Mouse (Mus musculus) ES-Bruce4 (cell line): Measurements from ENCODE around the gene Mdga1. TPM values are rescaled to one million over a fixed set of nuclear protein-coding genes. Genes with fewer than 3 reads are reported as not detected.

Experiments used
- H3K27ac ChIP-seq: 2 replicates; pipeline ENCODE4 v1.5.1; 2012; ENCODE audit warnings: low read length, inconsistent platforms; ENCODE audit not compliant: insufficient read depth
- H3K27me3 ChIP-seq: 2 replicates; pipeline ENCODE4 v1.6.1; 2012; ENCODE audit warnings: mild to moderate bottlenecking, low read length, inconsistent platforms; ENCODE audit not compliant: control insufficient read depth, poor library complexity, insufficient read depth, severe bottlenecking
- H3K36me3 ChIP-seq: 2 replicates; pipeline ENCODE4 v1.6.1; 2012; ENCODE audit warnings: inconsistent platforms, mild to moderate bottlenecking, low read length, moderate library complexity; ENCODE audit not compliant: control insufficient read depth, poor library complexity, insufficient read depth, severe bottlenecking
- H3K4me1 ChIP-seq: one replicate; pipeline ENCODE4 v1.8.1; 2011; ENCODE audit warnings: low read length; ENCODE audit not compliant: control insufficient read depth, insufficient read depth
- H3K4me3 ChIP-seq: 2 replicates; pipeline ENCODE4 v1.5.1; 2011; ENCODE audit warnings: low read depth, mild to moderate bottlenecking, low read length
- H3K9ac ChIP-seq: 2 replicates; pipeline ENCODE4 v1.6.1; 2012; ENCODE audit warnings: low read depth, mild to moderate bottlenecking, inconsistent platforms; ENCODE audit not compliant: poor library complexity, severe bottlenecking
- H3K9me3 ChIP-seq: replicated peaks from 2 replicates; pipeline ENCODE4 v1.6.1; 2012; ENCODE audit warnings: mild to moderate bottlenecking, low read length, inconsistent platforms; ENCODE audit not compliant: control insufficient read depth, poor library complexity, insufficient read depth, severe bottlenecking
- CTCF ChIP-seq: IDR thresholded peaks from one replicate; pipeline ENCODE4 v1.8.1; 2011; ENCODE audit warnings: low read depth, low read length
- EP300 ChIP-seq: IDR thresholded peaks from 2 replicates; pipeline ENCODE4 v1.6.1; 2011; ENCODE audit warnings: low read depth, low read length; ENCODE audit not compliant: insufficient read depth
- POLR2A ChIP-seq: IDR thresholded peaks from one replicate; pipeline ENCODE4 v1.8.1; 2011; ENCODE audit warnings: low read length; ENCODE audit not compliant: insufficient read depth
- polyA plus RNA-seq: library from polyadenylated mRNA; stranded (reverse); fragments of >200 nt; gene quantifications from 2 replicates; pipeline ENCODE4 v1.2.4, GENCODE M21; 2011; ENCODE audit warnings: low read depth; ENCODE audit not compliant: missing spikeins, insufficient read depth, insufficient read length

Mdga1 gene
- polyA plus RNA-seq, 1 experiment, result 2.6 TPM

DNA sequence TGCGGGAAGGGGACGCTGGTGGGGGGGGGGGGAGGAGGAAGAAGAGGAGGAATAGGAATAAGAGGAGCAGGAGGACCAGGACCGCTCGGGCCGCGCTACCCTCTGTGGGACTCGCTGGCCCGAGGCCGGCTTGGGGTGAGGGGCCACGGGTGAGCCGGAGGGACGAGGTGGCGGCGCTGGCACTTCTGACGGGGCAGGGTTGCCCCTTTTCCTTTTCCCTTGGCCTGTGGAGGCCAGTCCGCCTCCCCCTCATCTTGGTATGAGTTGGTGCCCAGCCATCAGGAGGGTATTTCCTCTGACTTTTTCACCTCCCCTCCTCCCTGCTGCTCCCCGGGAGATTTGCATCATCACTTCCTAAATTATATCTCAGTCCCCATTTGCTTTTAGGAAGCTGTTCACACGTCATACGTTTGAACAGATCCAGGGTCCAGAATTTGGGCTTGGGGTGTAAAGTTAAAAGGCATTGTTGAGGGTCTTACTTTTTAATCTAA lies 35.6 kb upstream of the Mdga1 start:
- Histone ChIP-seq H3K36me3 (no peaks in the 10 kb centered on the region), H3K4me3 (peak overlapping the region; percentile 80), H3K4me1 (peaks cover 1% of the 10 kb centered on the region), H3K27me3 (no peaks in the 10 kb centered on the region), H3K27ac (no peak overlapping the region), H3K9me3 (no peaks in the 10 kb centered on the region), H3K9ac (peak overlapping the region; percentile 99)
- no peak for TF ChIP-seq EP300
- TF ChIP-seq CTCF, result no peak
- TF ChIP-seq POLR2A, result no peak

DNA sequence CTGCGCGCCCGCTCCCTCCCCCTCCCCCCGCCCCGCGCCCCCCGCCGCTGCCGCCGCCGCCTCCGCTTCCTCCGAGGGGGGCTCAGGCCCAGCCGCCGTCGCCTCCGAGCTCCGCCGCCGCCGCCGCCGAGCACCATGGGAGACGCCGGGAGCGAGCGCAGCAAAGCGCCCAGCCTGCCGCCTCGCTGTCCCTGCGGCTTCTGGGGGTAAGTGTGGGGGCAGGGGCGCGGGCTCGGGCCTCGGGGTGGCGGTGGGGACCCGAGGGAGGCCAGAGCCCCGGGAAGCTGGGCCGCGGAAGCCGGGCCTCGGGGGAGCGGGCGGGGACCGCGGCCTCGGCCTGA lies 35.2 kb upstream of the Mdga1 start:
- no peaks in the 10 kb centered on the region for H3K36me3 ChIP-seq
- no peaks in the 10 kb centered on the region for H3K9me3 ChIP-seq
- TF ChIP-seq CTCF (no peak), EP300 (no peak), POLR2A (no peak)
- H3K27me3 ChIP-seq, result no peaks in the 10 kb centered on the region
- H3K27ac ChIP-seq, result no peak overlapping the region
- peaks cover 1% of the 10 kb centered on the region for H3K4me1 ChIP-seq
- H3K4me3 ChIP-seq, result peak overlapping the region; percentile 80
- peak overlapping the region; percentile 99 for H3K9ac ChIP-seq

DNA sequence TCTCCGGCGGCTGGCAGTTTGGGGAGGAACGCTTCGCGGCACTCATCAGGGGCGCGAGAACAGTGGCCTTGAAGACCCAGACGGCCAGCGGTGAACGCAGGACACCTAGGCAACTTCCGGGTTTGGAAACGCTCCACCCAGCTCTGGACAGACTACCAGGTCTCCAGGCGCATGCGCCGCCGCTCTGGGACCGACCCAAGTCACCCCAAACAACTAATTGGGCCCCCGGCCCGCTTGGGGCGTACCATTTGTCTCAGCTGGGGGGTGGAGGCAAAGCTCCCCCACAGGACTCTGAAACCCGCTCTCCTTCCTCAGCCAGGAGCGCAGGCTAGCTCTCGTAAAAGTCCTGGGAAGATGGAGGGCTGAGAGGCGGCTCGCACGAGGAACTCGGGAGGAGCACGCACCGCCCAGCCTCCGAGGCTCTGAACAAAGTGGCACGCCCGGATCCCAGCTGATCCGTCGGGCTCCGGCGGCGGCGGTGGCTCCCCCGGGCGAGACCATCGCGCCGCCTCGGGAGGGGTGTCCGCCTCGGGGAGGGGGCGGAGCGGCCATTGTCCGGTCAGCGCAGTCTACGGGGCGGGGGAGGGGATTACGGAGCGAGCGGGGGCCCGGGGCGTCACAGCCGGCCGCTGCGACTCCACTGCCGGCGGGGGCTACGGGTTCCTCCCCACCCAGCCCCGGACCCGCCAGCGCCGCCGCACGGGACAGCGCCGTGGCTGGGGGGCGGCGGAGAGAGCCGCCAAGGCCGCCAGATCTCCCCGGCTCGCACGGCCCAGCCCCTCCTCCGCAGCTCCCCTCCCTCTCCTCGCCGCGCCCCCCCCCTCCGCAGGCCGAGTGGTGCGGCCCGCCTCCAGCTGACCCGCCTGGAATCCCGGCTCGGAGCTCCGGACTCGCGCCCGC lies 34.6 kb upstream of the Mdga1 start, which contains the start of gene Zfand3:
TSS of gene Zfand3 (plus strand) at position 531 of the 900 bp plus-strand sequence.
- peak within 1 kb of the TSS; percentile 99 for H3K9ac ChIP-seq
- H3K4me1 ChIP-seq, result peaks cover 1% of the 10 kb centered on the region
- peak within 1 kb of the TSS; percentile 81 for H3K4me3 ChIP-seq
- H3K9me3 ChIP-seq, result no peaks in the 10 kb centered on the region
- TF ChIP-seq CTCF, result no peak
- TF ChIP-seq POLR2A, result no peak
- TF ChIP-seq EP300, result 0 out of 2 replicates have a peak, but pooled peaks have one; percentile 4
- no peaks in the 10 kb centered on the region for H3K27me3 ChIP-seq
- H3K36me3 ChIP-seq, result no peaks in the 10 kb centered on the region
- peak within 1 kb of the TSS; percentile 93 for H3K27ac ChIP-seq

DNA sequence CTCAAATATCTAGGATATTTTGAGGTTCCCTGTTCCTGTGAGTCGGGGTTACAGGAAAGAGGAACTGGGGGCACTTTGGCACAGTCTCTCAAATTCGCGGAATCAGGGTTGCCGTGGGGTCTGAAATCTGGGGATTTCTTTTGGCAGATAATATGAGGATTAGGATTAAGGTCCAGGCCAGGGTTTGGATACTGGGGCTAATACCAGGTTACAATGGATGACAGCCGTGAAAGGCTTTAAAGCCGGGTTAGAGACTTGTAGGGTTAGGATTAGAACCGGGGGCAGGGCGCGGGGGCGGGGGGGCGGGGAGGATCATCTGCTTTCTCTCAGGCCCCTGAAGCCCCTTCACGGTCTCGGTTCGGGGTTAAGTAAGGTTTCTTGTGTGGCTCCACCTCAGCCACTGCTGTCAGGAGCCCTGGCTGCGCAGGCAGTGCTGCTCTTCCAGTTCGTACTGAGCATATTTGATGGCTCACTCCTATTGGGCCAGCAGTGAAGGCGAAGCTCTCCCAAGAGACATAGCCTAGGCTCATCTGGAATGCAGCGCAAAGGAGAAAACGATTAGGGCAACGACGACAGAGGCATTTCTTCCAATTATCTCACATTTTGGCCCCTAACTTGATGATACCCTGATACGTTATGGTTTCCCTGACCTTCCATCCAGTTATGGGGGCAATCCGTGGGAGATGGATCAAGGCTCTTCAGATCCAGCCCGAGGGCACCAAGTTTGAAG lies 28.8 kb upstream of the Mdga1 start:
- Histone ChIP-seq H3K36me3 (no peaks in the 10 kb centered on the region), H3K4me3 (no peak overlapping the region), H3K27me3 (no peaks in the 10 kb centered on the region), H3K9ac (no peak overlapping the region), H3K9me3 (no peaks in the 10 kb centered on the region), H3K4me1 (peaks cover 4% of the 10 kb centered on the region), H3K27ac (no peak overlapping the region)
- TF ChIP-seq POLR2A (no peak), EP300 (no peak), CTCF (no peak)

DNA sequence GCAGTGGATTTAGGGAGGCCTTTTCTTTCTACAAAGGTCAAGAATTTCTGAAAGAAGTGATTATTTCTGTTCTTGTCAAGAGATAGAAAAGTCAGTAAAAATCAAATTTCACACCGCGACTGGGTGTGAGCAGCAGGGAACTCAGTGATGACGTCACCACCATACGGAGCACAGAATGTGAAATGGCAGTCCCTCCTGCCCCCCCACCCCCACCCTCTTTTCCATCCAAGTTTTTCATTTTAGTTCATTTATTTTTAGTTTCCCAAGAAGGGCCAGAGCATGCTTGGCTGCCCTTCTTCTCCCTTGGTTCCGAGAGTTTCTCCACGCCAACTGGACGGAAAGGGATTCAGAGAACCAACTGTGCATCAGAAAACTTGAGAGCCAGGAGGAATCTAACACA lies 27.8 kb upstream of the Mdga1 start:
- Histone ChIP-seq H3K36me3 (no peaks in the 10 kb centered on the region), H3K4me3 (no peak overlapping the region), H3K27me3 (no peaks in the 10 kb centered on the region), H3K27ac (no peak overlapping the region), H3K9ac (no peak overlapping the region), H3K9me3 (no peaks in the 10 kb centered on the region), H3K4me1 (peaks cover 3% of the 10 kb centered on the region)
- no peak for TF ChIP-seq EP300

DNA sequence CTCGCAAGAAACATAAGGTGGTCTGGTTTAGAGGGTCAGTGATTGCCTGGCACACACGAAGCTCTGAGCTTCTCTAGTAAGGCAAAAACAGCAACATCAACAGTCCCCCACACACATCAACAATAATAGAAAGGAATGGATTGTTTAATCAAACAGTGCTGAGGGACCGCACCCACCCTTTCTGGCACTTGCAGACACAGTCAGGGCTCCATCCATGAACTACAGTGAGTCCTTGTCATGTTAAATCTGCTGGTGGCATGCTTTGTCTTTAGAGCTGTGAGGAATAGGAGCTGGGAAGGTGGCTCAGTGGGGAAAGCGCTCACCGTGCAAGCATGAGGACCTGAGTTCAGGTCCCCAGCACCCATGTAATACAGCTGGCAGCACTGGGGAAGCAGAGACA lies 26.1 kb upstream of the Mdga1 start:
- Histone ChIP-seq H3K4me3 (no peak overlapping the region), H3K27ac (no peak overlapping the region), H3K4me1 (peaks cover 3% of the 10 kb centered on the region), H3K36me3 (no peaks in the 10 kb centered on the region), H3K9ac (no peak overlapping the region), H3K27me3 (no peaks in the 10 kb centered on the region), H3K9me3 (no peaks in the 10 kb centered on the region)
- no peak for TF ChIP-seq EP300
- TF ChIP-seq POLR2A, result no peak
- no peak for TF ChIP-seq CTCF
